Mouse (Mus musculus): ENCODE results near the gene Lim2. TPM values are rescaled to one million over a fixed set of nuclear protein-coding genes. Genes with fewer than 3 reads are reported as not detected.

Gene Lim2
- polyA plus RNA-seq, 1 experiment from 2014 or later, result not detected

DNA sequence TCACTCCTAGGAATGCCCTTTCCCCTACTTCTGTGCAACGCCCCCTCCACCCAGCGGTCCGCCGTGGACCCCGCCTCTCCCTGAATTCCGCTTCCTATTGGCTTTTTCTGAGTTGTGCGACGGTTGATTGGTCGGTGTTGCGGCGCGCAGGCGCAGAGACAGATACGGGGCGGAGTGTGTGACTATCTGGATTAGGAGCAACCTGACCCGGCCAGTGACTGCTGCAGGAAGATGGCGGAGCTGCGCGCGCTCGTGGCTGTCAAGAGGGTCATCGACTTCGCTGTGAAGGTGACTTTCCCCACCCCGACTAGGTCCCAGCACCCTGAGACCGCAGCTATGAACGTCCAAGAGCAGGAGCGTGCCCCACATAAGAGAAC, 16.4 kb downstream of the Lim2 start, which contains the start of the genes Etfb and Gm45233:
Etfb (plus strand) TSS at position 167 of the 377 bp plus-strand sequence.
Gm45233 (plus strand) TSS at position 212 of the 377 bp plus-strand sequence.
- no peaks in the 10 kb centered on the region for H3K36me3 ChIP-seq (replicated peaks)
- H3K27ac ChIP-seq (replicated peaks), result peak within 1 kb of the TSS; percentile 91
- peak within 1 kb of the TSS; percentile 99 for H3K4me2 ChIP-seq
- H3K9ac ChIP-seq, result peak within 1 kb of the TSS; percentile 61
- under 1% methylated on average over 27 of the region's 27 CpGs for WGBS (ENCODE audit: insufficient replicate concordance)
- H3K4me1 ChIP-seq (replicated peaks), result peaks cover 55% of the 10 kb centered on the region
- no peaks in the 10 kb centered on the region for H3K27me3 ChIP-seq
- H3K9me3 ChIP-seq (replicated peaks), result no peaks in the 10 kb centered on the region
- peak; percentile 93 for ATAC-seq (ENCODE audit: insufficient read depth)
- peak within 1 kb of the TSS; percentile 75 for H3K4me3 ChIP-seq (replicated peaks)

- H3K27ac ChIP-seq (replicated peaks), result no peak overlapping the region
- H3K4me3 ChIP-seq (replicated peaks), result no peak overlapping the region
- H3K9ac ChIP-seq, result no peak overlapping the region
- H3K4me2 ChIP-seq, result no peak overlapping the region
- ATAC-seq (ENCODE audit: insufficient read depth), result no peak
- no peaks in the 10 kb centered on the region for H3K9me3 ChIP-seq (replicated peaks)
- peaks cover 38% of the 10 kb centered on the region for H3K4me1 ChIP-seq (replicated peaks)
- H3K36me3 ChIP-seq (replicated peaks), result peaks cover 13% of the 10 kb centered on the region
- no peaks in the 10 kb centered on the region for H3K27me3 ChIP-seq
- 57% methylated on average over 4 of the region's 4 CpGs for WGBS (ENCODE audit: insufficient replicate concordance)
Measured at GRCm38 (mm10) chr7:43447801-43448200, 20.3 kb downstream of the Lim2 start.

- Histone ChIP-seq H3K9me3 (replicated peaks) (no peaks in the 10 kb centered on the region), H3K4me1 (replicated peaks) (peaks cover 34% of the 10 kb centered on the region), H3K9ac (no peak overlapping the region), H3K36me3 (replicated peaks) (peaks cover 17% of the 10 kb centered on the region), H3K4me2 (no peak overlapping the region), H3K27me3 (no peaks in the 10 kb centered on the region), H3K4me3 (replicated peaks) (no peak overlapping the region), H3K27ac (replicated peaks) (no peak overlapping the region)
- ATAC-seq (ENCODE audit: insufficient read depth), result no peak
- WGBS (ENCODE audit: insufficient replicate concordance), result 61% methylated on average over 3 of the region's 3 CpGs
Measured at GRCm38 (mm10) chr7:43448246-43448645, 20.8 kb downstream of the Lim2 start.

GRCm38 (mm10) chr7:43449811-43450210, 22.3 kb downstream of the Lim2 start:
- Histone ChIP-seq H3K27me3 (no peaks in the 10 kb centered on the region), H3K9ac (no peak overlapping the region), H3K36me3 (replicated peaks) (peaks cover 33% of the 10 kb centered on the region), H3K9me3 (replicated peaks) (no peaks in the 10 kb centered on the region), H3K27ac (replicated peaks) (no peak overlapping the region), H3K4me2 (no peak overlapping the region), H3K4me3 (replicated peaks) (no peak overlapping the region), H3K4me1 (replicated peaks) (peaks cover 30% of the 10 kb centered on the region)
- ATAC-seq (ENCODE audit: insufficient read depth), result no peak
- WGBS (ENCODE audit: insufficient replicate concordance), result 84% methylated on average over 2 of the region's 2 CpGs

DNA sequence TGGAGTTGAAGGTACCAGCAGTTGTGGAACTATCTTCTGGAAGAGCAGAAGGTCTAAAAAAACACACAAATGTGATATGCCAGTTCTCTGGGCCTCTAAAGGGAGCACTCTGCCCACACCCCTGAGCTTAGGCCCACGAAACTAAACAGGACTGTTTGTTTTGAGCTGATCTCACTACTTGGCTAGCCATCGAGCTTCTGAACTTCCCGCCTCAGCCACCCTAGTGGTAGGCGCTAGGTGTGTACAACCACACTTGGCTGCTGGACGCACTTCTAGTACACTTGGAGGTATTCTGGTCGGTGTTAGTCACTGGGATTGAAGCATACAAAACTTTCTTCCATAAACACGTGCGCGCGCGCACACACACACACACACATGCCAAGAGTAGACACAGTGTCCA, 24.3 kb downstream of the Lim2 start:
- ATAC-seq (ENCODE audit: insufficient read depth), result no peak
- Histone ChIP-seq H3K9ac (no peak overlapping the region), H3K36me3 (replicated peaks) (peaks cover 46% of the 10 kb centered on the region), H3K4me1 (replicated peaks) (peaks cover 14% of the 10 kb centered on the region), H3K9me3 (replicated peaks) (no peaks in the 10 kb centered on the region), H3K4me2 (no peak overlapping the region), H3K4me3 (replicated peaks) (no peak overlapping the region), H3K27ac (replicated peaks) (no peak overlapping the region), H3K27me3 (no peaks in the 10 kb centered on the region)
- 88% methylated on average over 11 of the region's 11 CpGs for whole genome bisulfite sequencing (ENCODE audit: insufficient replicate concordance)

DNA sequence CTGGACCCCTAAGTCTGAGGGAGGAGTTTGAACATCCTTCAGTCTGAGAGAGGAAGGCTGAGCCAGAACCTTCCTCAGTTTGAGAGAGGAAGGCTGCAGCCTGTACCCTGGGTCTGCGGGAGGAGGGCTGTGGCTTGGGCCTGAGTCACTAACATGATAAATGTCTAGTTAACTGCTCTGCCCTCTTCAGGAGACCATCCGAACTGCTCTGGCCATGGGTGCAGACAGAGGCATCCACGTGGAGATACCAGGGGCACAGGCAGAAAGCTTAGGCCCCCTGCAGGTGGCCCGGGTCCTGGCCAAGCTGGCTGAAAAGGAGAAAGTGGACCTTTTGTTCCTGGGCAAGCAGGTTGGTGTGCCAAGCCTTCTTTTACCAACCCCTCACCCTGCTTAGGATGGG, 25.1 kb downstream of the Lim2 start:
- peaks cover 53% of the 10 kb centered on the region for H3K36me3 ChIP-seq (replicated peaks)
- no peak for ATAC-seq (ENCODE audit: insufficient read depth)
- 27% methylated on average over 4 of the region's 4 CpGs for WGBS (ENCODE audit: insufficient replicate concordance)

GRCm38 (mm10) chr7:43453599-43454355, 26.3 kb downstream of the Lim2 start:
- H3K36me3 ChIP-seq (replicated peaks), result peaks cover 57% of the 10 kb centered on the region
- H3K4me2 ChIP-seq, result no peak overlapping the region
- WGBS (ENCODE audit: insufficient replicate concordance), result 72% methylated on average over 14 of the region's 14 CpGs
- peaks cover 4% of the 10 kb centered on the region for H3K4me1 ChIP-seq (replicated peaks)
- no peak overlapping the region for H3K9ac ChIP-seq
- no peak overlapping the region for H3K27ac ChIP-seq (replicated peaks)
- H3K4me3 ChIP-seq (replicated peaks), result no peak overlapping the region
- H3K27me3 ChIP-seq, result no peaks in the 10 kb centered on the region
- no peak for ATAC-seq (ENCODE audit: insufficient read depth)
- H3K9me3 ChIP-seq (replicated peaks), result no peaks in the 10 kb centered on the region

More for the DNA sequence above, 25.1 kb downstream of the Lim2 start:
- H3K27ac ChIP-seq (replicated peaks), result no peak overlapping the region
- peaks cover 6% of the 10 kb centered on the region for H3K4me1 ChIP-seq (replicated peaks)
- no peak overlapping the region for H3K9ac ChIP-seq
- no peaks in the 10 kb centered on the region for H3K9me3 ChIP-seq (replicated peaks)
- H3K4me2 ChIP-seq, result no peak overlapping the region
- no peak overlapping the region for H3K4me3 ChIP-seq (replicated peaks)
- no peaks in the 10 kb centered on the region for H3K27me3 ChIP-seq

GRCm38 (mm10) chr7:43454371-43454770, 26.9 kb downstream of the Lim2 start:
- Histone ChIP-seq H3K9ac (no peak overlapping the region), H3K4me2 (no peak overlapping the region), H3K9me3 (replicated peaks) (no peaks in the 10 kb centered on the region), H3K4me3 (replicated peaks) (no peak overlapping the region), H3K27ac (replicated peaks) (no peak overlapping the region), H3K4me1 (replicated peaks) (0 out of 2 replicates have a peak, but pooled peaks cover 4% of the 10 kb centered on the region), H3K27me3 (no peaks in the 10 kb centered on the region), H3K36me3 (replicated peaks) (peaks cover 57% of the 10 kb centered on the region)
- WGBS (ENCODE audit: insufficient replicate concordance), result 69% methylated on average over 6 of the region's 6 CpGs
- no peak for ATAC-seq (ENCODE audit: insufficient read depth)

GRCm38 (mm10) chr7:43462851-43463250, 35.4 kb downstream of the Lim2 start, which contains the start of gene Vsig10l:
Vsig10l (plus strand) TSS chr7:43463151.
- Histone ChIP-seq H3K9me3 (replicated peaks) (no peaks in the 10 kb centered on the region), H3K27ac (replicated peaks) (no peak within 1 kb of the TSS), H3K9ac (no peak within 1 kb of the TSS), H3K27me3 (peaks cover 15% of the 10 kb centered on the region), H3K4me1 (replicated peaks) (peaks cover 24% of the 10 kb centered on the region), H3K4me3 (replicated peaks) (no peak within 1 kb of the TSS), H3K36me3 (replicated peaks) (peaks cover 2% of the 10 kb centered on the region; the same call in 1 of the 2 replicates), H3K4me2 (no peak within 1 kb of the TSS)
- WGBS (ENCODE audit: insufficient replicate concordance), result 41% methylated on average over 4 of the region's 4 CpGs
- ATAC-seq (ENCODE audit: insufficient read depth), result no peak

GRCm38 (mm10) chr7:43463976-43464375, 36.5 kb downstream of the Lim2 start:
- Histone ChIP-seq H3K4me3 (replicated peaks) (no peak overlapping the region), H3K9ac (no peak overlapping the region), H3K36me3 (replicated peaks) (no peaks in the 10 kb centered on the region), H3K27me3 (peaks cover 15% of the 10 kb centered on the region), H3K9me3 (replicated peaks) (no peaks in the 10 kb centered on the region), H3K27ac (replicated peaks) (no peak overlapping the region), H3K4me2 (no peak overlapping the region), H3K4me1 (replicated peaks) (peaks cover 24% of the 10 kb centered on the region)
- WGBS (ENCODE audit: insufficient replicate concordance), result 58% methylated on average over 7 of the region's 7 CpGs
- ATAC-seq (ENCODE audit: insufficient read depth), result no peak

GRCm38 (mm10) chr7:43464864-43465343, 37.4 kb downstream of the Lim2 start:
- Histone ChIP-seq H3K9ac (peak overlapping the region; percentile 46; the same call in 1 of the 2 replicates), H3K4me1 (replicated peaks) (peaks cover 24% of the 10 kb centered on the region), H3K36me3 (replicated peaks) (no peaks in the 10 kb centered on the region), H3K9me3 (replicated peaks) (no peaks in the 10 kb centered on the region), H3K27ac (replicated peaks) (no peak overlapping the region), H3K4me2 (peak overlapping the region; percentile 94), H3K27me3 (peaks cover 15% of the 10 kb centered on the region), H3K4me3 (replicated peaks) (peak overlapping the region; percentile 60)
- ATAC-seq (ENCODE audit: insufficient read depth), result no peak
- 6% methylated on average over 35 of the region's 35 CpGs for WGBS (ENCODE audit: insufficient replicate concordance)

Measured in liver, embryonic 15.5 days (tissue).